Mouse (Mus musculus) limb, embryonic 14.5 days (tissue): ENCODE data around the gene Slc27a3. TPM values are rescaled to one million over a fixed set of nuclear protein-coding genes. Genes with fewer than 3 reads are reported as not detected.

ENCODE experiments used
- ATAC-seq: fragments of 200-750 bp; cut with Nextera tagmentation; 2 replicates; pipeline ENCODE4 v1.8.0; 2017; ENCODE audit warnings: low read depth, moderate number of reproducible peaks, moderate TSS enrichment; ENCODE audit not compliant: low FRiP score
- DNase-seq: peaks from one replicate; pipeline ENCODE4 v3.0.0-alpha.2; 2015; ENCODE audit warnings: low spot score
- H3K27ac ChIP-seq: fragments of 300-500 bp; sonication (generic); replicated peaks from 2 replicates; pipeline ENCODE4 v1.5.1; 2014; ENCODE audit warnings: low read depth, mild to moderate bottlenecking, low read length, moderate library complexity, mixed read lengths
- H3K27me3 ChIP-seq: fragments of 300-500 bp; sonication (generic); 2 replicates; pipeline ENCODE4 v1.6.1; 2014; ENCODE audit warnings: low read length, mixed read lengths; ENCODE audit not compliant: control insufficient read depth, insufficient read depth
- H3K36me3 ChIP-seq: fragments of 300-500 bp; sonication (generic); 2 replicates; pipeline ENCODE4 v1.6.1; 2014; ENCODE audit warnings: mild to moderate bottlenecking, low read length, moderate library complexity, mixed read lengths; ENCODE audit not compliant: control insufficient read depth, insufficient read depth
- H3K4me1 ChIP-seq: fragments of 300-500 bp; sonication (generic); 2 replicates; pipeline ENCODE4 v1.6.1; 2014; ENCODE audit warnings: antibody characterized with exemption, low read length, mixed read lengths; ENCODE audit not compliant: control insufficient read depth, insufficient read depth
- H3K4me2 ChIP-seq: fragments of 300-500 bp; sonication (generic); replicated peaks from 2 replicates; pipeline ENCODE4 v1.6.1; 2014; ENCODE audit warnings: low read depth, mild to moderate bottlenecking, low read length, moderate library complexity; ENCODE audit not compliant: severe bottlenecking
- H3K4me3 ChIP-seq: fragments of 300-500 bp; sonication (generic); replicated peaks from 2 replicates; pipeline ENCODE4 v1.5.1; 2014; ENCODE audit warnings: low read length
- H3K9ac ChIP-seq: fragments of 300-500 bp; sonication (generic); 2 replicates; pipeline ENCODE4 v1.6.1; 2014; ENCODE audit warnings: mild to moderate bottlenecking, low read depth, low read length, moderate library complexity; ENCODE audit not compliant: severe bottlenecking
- H3K9me3 ChIP-seq: fragments of 300-500 bp; sonication (generic); 2 replicates; pipeline ENCODE4 v1.6.1; 2016; ENCODE audit warnings: low read length; ENCODE audit not compliant: control insufficient read depth
- POLR2A ChIP-seq: fragments of 200-500 bp; IDR thresholded peaks from 2 replicates; pipeline ENCODE4 v1.8.0; 2012; ENCODE audit warnings: inconsistent platforms, mild to moderate bottlenecking, moderate library complexity, borderline replicate concordance; ENCODE audit not compliant: insufficient read depth, insufficient read length; ENCODE audit errors: extremely low read depth
- WGBS: fragments of 180-500 bp; shearing (Covaris S2); extraction: QIAGEN DNeasy Blood & Tissue Kit; methylation state at CpG from one replicate; pipeline ENCODE4 v1.1.7; 2014; 5-methylcytosine and 5-hydroxymethylcytosine counted together
- polyA plus RNA-seq, 2 experiments: library from polyadenylated mRNA; depleted of rRNA in 1 of 2; stranded (reverse) in 1 of 2; unstranded in 1 of 2; fragments of >200 nt; fragmentation: Nextera tagmentation in 1 of 2; extraction: Ambion mirVana in 1 of 2; gene quantifications; 2 replicates each; pipeline versions ENCODE4 v1.2.1 to v1.2.3; 2012 to 2014

Slc27a3 gene
- polyA plus RNA-seq, 2 experiments, result 30.5 to 64.7 TPM

DNA sequence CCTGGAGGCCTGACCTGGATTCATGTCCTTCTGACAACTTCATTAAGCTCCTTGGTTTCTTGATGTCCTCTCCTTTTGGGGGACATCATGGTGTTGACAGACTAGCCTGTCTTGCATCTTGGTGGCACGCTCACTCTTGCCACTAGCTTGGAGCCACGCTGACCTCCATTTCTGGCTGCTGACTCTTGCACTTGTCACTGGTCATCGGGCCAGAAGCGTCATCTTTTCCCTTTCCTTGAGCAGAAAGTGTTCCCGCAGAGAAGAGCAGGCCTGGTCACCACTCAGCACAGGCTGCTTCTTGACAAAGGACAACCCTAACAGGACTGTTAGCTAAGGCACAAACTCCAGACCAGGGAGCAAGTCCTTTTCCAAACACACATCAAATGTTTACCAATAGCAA, 16.7 kb upstream of the Slc27a3 start:
- no peak for TF ChIP-seq POLR2A
- H3K4me3 ChIP-seq, result no peak overlapping the region
- H3K36me3 ChIP-seq, result peaks cover 99% of the 10 kb centered on the region
- H3K9me3 ChIP-seq, result no peaks in the 10 kb centered on the region
- H3K27me3 ChIP-seq, result no peaks in the 10 kb centered on the region
- ATAC-seq (no peak), DNase-seq (no peak)
- H3K27ac ChIP-seq, result no peak overlapping the region
- H3K4me1 ChIP-seq, result no peaks in the 10 kb centered on the region
- 97% methylated on average over 5 of the region's 5 CpGs for WGBS
- H3K9ac ChIP-seq, result no peak overlapping the region
- H3K4me2 ChIP-seq, result no peak overlapping the region

DNA sequence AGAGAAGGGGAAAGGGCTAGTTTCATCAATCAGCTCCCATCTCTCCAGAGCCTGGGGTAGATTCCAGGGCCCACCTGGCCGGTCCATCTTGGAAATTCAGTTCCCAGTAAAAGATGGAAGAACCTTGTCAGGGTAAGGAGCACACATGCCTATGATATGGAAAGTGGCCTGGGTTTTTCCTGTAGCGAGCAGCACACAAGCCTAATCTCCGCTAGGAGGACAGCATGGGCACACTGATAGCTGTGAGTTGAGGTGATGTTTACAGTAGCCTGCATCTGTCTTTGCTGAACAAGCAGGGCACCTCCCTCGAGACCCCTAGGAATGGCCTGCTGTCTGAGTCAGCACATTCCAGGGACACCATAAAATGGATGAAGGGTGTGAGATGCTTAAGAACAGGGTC, 14.9 kb upstream of the Slc27a3 start:
- DNase-seq, result no peak
- Histone ChIP-seq H3K9me3 (no peaks in the 10 kb centered on the region), H3K36me3 (peaks cover 99% of the 10 kb centered on the region), H3K4me2 (no peak overlapping the region), H3K4me1 (no peaks in the 10 kb centered on the region), H3K9ac (no peak overlapping the region), H3K27me3 (no peaks in the 10 kb centered on the region), H3K27ac (no peak overlapping the region), H3K4me3 (no peak overlapping the region)
- ATAC-seq, result no peak
- 77% methylated on average over 4 of the region's 4 CpGs for WGBS
- no peak for TF ChIP-seq POLR2A

DNA sequence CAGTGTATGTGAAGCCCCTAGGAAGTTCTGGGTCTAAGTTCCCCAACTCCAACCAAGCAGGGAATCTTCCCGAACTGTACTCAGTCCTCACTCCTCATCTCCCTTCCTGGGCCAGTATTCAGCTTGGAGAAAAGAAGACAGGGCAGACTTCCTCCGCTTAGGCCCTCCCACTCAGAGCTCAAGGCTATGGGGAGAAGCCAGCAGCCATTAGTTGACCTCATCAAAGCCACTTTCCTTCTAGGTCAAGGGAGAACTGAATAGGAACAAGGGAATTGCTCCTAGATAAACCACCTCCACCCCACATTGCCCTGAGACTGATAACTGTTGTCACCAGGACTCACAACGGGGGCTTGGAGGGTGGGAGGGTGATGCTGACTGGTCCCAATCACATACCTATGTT, 14.4 kb upstream of the Slc27a3 start:
- Histone ChIP-seq H3K4me2 (no peak overlapping the region), H3K4me3 (no peak overlapping the region), H3K27me3 (no peaks in the 10 kb centered on the region), H3K9ac (no peak overlapping the region), H3K9me3 (no peaks in the 10 kb centered on the region), H3K36me3 (peaks cover 98% of the 10 kb centered on the region), H3K27ac (no peak overlapping the region), H3K4me1 (no peaks in the 10 kb centered on the region)
- DNase-seq, result no peak
- ATAC-seq, result no peak
- TF ChIP-seq POLR2A, result no peak
- 96% methylated on average over 3 of the region's 3 CpGs for WGBS

DNA sequence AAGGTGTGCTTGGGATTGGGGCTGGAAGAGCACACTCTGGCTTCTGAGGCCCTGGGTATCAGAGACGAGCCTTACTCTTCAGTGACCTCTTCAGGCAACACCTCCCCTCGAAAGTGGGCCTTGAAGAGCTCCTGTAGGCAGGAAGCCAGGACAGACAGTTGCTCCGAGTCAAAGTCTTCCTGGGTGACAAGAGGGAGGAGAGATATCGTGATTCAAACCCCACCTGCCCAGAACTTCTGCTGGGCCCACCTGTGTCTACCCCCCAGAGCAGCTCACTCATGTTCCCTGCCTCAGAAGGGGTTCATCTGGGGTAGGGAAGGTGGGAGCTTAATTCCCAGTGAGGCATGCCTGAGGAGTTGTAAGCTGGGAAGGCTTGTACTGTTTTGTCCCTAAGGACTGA, 11.3 kb upstream of the Slc27a3 start:
- Histone ChIP-seq H3K27me3 (no peaks in the 10 kb centered on the region), H3K27ac (no peak overlapping the region), H3K4me1 (no peaks in the 10 kb centered on the region), H3K9ac (no peak overlapping the region), H3K9me3 (no peaks in the 10 kb centered on the region), H3K4me3 (no peak overlapping the region), H3K36me3 (peaks cover 96% of the 10 kb centered on the region), H3K4me2 (no peak overlapping the region)
- no peak for ATAC-seq
- 83% methylated on average over 4 of the region's 4 CpGs for WGBS
- DNase-seq, result no peak
- no peak for TF ChIP-seq POLR2A

DNA sequence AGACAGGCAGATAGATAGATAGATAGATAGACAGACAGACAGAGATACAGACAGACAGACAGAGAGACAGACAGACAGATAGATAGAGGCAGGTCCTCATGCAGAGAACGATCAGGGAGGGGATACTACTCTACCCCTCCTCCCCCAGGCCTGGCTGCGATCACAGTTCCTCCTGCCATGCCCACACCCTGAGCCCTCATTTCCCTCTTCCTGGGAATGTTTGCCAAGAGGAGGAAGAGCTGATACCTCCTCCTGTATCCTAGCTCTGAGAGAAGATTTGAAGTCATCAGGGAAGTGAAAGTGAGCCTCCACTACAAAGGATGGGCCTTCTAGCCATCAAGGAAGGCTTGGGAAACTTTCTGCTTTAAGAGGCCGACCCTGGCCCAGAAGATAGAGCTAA, 5.9 kb upstream of the Slc27a3 start:
- H3K27ac ChIP-seq, result no peak overlapping the region
- no peak overlapping the region for H3K9ac ChIP-seq
- no peak overlapping the region for H3K4me2 ChIP-seq
- H3K4me1 ChIP-seq, result peaks cover 5% of the 10 kb centered on the region
- H3K9me3 ChIP-seq, result no peaks in the 10 kb centered on the region
- no peak for TF ChIP-seq POLR2A
- H3K36me3 ChIP-seq, result peaks cover 88% of the 10 kb centered on the region
- no peak overlapping the region for H3K4me3 ChIP-seq
- H3K27me3 ChIP-seq, result no peaks in the 10 kb centered on the region
- 83% methylated on average over 3 of the region's 3 CpGs for whole genome bisulfite sequencing
- no peak for DNase-seq
- no peak for ATAC-seq

DNA sequence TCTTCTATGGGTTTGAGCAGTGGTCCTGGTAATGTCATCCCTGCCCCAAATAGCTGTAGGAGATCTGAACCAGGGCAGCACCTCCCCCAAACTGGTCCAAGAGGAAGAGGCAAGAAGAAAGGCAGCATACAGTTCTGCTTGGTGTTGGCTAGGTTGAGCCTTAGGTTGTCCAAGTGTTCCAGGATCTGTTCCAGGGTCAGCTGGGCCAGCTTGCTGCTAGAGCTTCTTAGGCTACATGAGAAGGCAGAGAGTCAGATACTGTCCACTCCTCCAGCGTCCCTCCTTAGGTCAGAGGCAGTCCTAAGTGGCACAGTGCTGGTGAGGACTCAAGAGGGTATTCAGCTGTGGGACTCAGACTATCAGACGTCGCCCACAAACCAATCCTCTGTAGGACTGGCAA, 2.9 kb upstream of the Slc27a3 start:
- TF ChIP-seq POLR2A, result no peak
- no peak for ATAC-seq
- Histone ChIP-seq H3K36me3 (peaks cover 62% of the 10 kb centered on the region), H3K4me1 (peaks cover 25% of the 10 kb centered on the region), H3K9me3 (no peaks in the 10 kb centered on the region), H3K4me3 (no peak overlapping the region), H3K27ac (no peak overlapping the region), H3K9ac (no peak overlapping the region), H3K4me2 (no peak overlapping the region), H3K27me3 (no peaks in the 10 kb centered on the region)
- WGBS, result 89% methylated on average over 3 of the region's 3 CpGs
- DNase-seq, result no peak
